Mouse (Mus musculus): ENCODE results near the gene Scube1. TPM values are rescaled to one million over a fixed set of nuclear protein-coding genes. Genes with fewer than 3 reads are reported as not detected.

The Scube1 gene
- polyA plus RNA-seq, 1 experiment = 1.3 TPM

DNA sequence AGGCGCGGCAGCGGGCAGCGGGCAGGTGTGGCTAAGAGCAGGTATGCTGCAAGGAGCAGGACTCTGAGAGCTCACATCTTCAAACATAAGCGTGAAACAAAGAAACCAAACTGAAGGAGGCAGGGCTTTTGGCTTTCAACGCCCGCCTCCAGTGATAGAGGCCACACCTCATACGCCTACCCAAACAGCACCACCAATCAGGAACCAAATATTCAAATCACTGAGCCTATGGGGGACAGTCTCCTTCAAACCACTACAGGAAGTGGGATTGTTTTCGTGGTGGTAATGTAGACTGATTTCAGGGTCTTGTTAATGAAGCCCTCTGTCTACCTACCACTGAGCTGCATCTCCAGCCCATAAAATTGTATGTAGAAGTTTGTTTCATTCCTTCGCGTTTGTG lies 155.1 kb downstream of the Scube1 start:
- no peak overlapping the region for H3K4me3 ChIP-seq (ENCODE audit: control insufficient read depth, insufficient read depth, low read length)
- DNase-seq = no peak
- WGBS = 67% methylated on average over 11 of the region's 11 CpGs
- no peaks in the 10 kb centered on the region for H3K27me3 ChIP-seq (ENCODE audit: control insufficient read depth, insufficient read depth, low read length)
- no peak for TF ChIP-seq CTCF (IDR thresholded peaks at IDR 0.05; ENCODE audit: borderline replicate concordance, control insufficient read depth, extremely low read depth, insufficient read depth, low read length, poor library complexity)
- no peak for TF ChIP-seq POLR2A (IDR thresholded peaks at IDR 0.05; ENCODE audit: control insufficient read depth, extremely low read depth, insufficient read depth, low read length, poor library complexity)
- peaks cover 8% of the 10 kb centered on the region for H3K4me1 ChIP-seq (replicated peaks; ENCODE audit: control insufficient read depth, insufficient read depth, low read length)
- H3K27ac ChIP-seq (ENCODE audit: control insufficient read depth, insufficient read depth, low read length) = no peak overlapping the region
- H3K36me3 ChIP-seq (ENCODE audit: control insufficient read depth, insufficient read depth, low read length) = peaks cover 25% of the 10 kb centered on the region

DNA sequence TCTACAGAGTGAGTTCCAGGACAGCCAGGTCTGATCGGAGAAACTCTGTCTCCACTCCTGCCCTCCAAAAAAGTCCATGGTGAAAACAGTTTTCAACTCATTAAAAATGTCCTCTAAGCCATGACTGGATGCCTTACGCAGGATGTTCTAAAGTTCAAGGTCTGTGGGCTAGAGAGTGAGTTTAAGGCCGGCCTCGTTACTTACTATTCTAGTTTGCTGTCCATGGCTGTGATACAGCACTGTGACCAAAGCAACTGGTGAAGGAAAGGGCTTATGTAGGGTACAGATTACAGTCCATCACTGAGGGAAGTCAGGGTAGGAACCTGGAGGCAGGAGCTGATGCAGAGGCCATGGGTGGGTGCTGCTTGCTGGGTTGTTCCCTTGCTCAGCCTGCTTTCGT lies 156.3 kb downstream of the Scube1 start:
- H3K4me3 ChIP-seq (ENCODE audit: control insufficient read depth, insufficient read depth, low read length) = no peak overlapping the region
- 97% methylated on average over 5 of the region's 5 CpGs for WGBS
- H3K4me1 ChIP-seq (replicated peaks; ENCODE audit: control insufficient read depth, insufficient read depth, low read length) = peaks cover 15% of the 10 kb centered on the region
- H3K27me3 ChIP-seq (ENCODE audit: control insufficient read depth, insufficient read depth, low read length) = no peaks in the 10 kb centered on the region
- no peak overlapping the region for H3K27ac ChIP-seq (ENCODE audit: control insufficient read depth, insufficient read depth, low read length)
- H3K36me3 ChIP-seq (ENCODE audit: control insufficient read depth, insufficient read depth, low read length) = peaks cover 15% of the 10 kb centered on the region
- TF ChIP-seq CTCF (IDR thresholded peaks at IDR 0.05; ENCODE audit: borderline replicate concordance, control insufficient read depth, extremely low read depth, insufficient read depth, low read length, poor library complexity) (no peak), POLR2A (IDR thresholded peaks at IDR 0.05; ENCODE audit: control insufficient read depth, extremely low read depth, insufficient read depth, low read length, poor library complexity) (no peak)
- DNase-seq = no peak

DNA sequence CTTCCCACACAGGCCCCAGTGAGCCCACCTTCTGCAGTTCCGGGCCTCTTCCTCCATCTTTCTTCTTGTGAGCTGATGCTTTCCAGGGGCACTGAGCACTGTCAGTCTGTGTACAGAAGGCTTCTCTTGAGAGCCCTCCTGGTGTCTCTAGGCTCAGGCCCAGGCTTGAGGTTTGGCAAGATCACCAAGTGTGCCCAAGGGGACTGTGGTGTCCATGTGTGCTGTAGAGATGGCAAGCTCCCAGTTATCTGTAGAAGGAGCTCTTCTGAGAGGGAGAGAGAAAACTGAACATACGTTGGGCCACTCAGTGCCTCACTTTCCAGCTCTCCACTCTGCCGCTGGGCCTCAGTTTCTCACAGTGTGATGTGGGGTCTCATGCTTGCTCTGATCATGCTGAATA lies 157.1 kb downstream of the Scube1 start:
- Histone ChIP-seq H3K27ac (ENCODE audit: control insufficient read depth, insufficient read depth, low read length) (no peak overlapping the region), H3K36me3 (ENCODE audit: control insufficient read depth, insufficient read depth, low read length) (peaks cover 13% of the 10 kb centered on the region), H3K4me3 (ENCODE audit: control insufficient read depth, insufficient read depth, low read length) (no peak overlapping the region), H3K4me1 (replicated peaks; ENCODE audit: control insufficient read depth, insufficient read depth, low read length) (peaks cover 15% of the 10 kb centered on the region), H3K27me3 (ENCODE audit: control insufficient read depth, insufficient read depth, low read length) (no peaks in the 10 kb centered on the region)
- 97% methylated on average over 3 of the region's 3 CpGs for WGBS
- DNase-seq = no peak
- TF ChIP-seq CTCF (IDR thresholded peaks at IDR 0.05; ENCODE audit: borderline replicate concordance, control insufficient read depth, extremely low read depth, insufficient read depth, low read length, poor library complexity) (no peak), POLR2A (IDR thresholded peaks at IDR 0.05; ENCODE audit: control insufficient read depth, extremely low read depth, insufficient read depth, low read length, poor library complexity) (no peak)

DNA sequence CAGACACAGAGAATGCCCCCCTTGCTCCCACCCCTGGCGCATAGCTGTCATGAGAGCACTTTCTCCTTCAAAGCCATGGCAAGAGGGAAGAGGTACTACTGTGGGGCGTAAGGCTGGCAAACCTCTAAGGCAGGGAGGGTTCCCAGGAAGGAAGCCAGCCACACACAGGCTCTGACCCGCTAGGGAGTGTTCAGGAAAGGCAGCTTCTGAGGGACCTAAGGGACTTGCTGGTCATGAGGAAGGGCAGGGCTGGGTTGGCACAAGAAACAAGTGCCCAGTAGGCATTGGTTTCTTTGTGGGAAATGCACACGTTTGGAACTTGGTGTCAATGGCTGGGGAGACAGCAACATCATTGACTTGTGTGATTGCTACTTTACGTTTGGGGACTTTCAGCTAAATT lies 158.8 kb downstream of the Scube1 start:
- peaks cover 21% of the 10 kb centered on the region for H3K4me1 ChIP-seq (replicated peaks; ENCODE audit: control insufficient read depth, insufficient read depth, low read length)
- H3K27ac ChIP-seq (ENCODE audit: control insufficient read depth, insufficient read depth, low read length) = no peak overlapping the region
- H3K27me3 ChIP-seq (ENCODE audit: control insufficient read depth, insufficient read depth, low read length) = no peaks in the 10 kb centered on the region
- 86% methylated on average over 5 of the region's 5 CpGs for WGBS
- H3K36me3 ChIP-seq (ENCODE audit: control insufficient read depth, insufficient read depth, low read length) = no peaks in the 10 kb centered on the region
- H3K4me3 ChIP-seq (ENCODE audit: control insufficient read depth, insufficient read depth, low read length) = no peak overlapping the region
- TF ChIP-seq POLR2A (IDR thresholded peaks at IDR 0.05; ENCODE audit: control insufficient read depth, extremely low read depth, insufficient read depth, low read length, poor library complexity) (no peak), CTCF (IDR thresholded peaks at IDR 0.05; ENCODE audit: borderline replicate concordance, control insufficient read depth, extremely low read depth, insufficient read depth, low read length, poor library complexity) (no peak)
- DNase-seq = no peak

DNA sequence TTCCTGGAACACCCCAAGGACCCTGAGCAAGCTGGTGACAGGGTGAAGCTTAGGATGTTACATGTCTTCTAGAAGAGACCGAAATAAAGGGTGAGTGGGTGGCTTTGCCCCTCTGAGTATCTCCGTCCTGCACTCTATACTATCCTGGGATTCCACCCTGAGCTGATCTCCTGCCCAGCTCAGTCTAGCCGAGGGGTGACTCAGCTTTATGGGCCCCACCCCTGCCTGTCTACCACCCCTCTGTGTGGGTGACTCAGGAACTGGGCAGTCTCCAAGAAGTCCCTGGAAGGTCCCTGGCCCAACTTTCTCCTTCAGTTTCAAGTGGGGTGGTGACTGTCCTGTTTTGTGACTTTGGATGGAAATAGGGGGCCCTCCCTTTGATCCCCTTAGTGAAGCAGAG lies 159.4 kb downstream of the Scube1 start:
- no peak for DNase-seq
- Histone ChIP-seq H3K4me1 (replicated peaks; ENCODE audit: control insufficient read depth, insufficient read depth, low read length) (peaks cover 21% of the 10 kb centered on the region), H3K27ac (ENCODE audit: control insufficient read depth, insufficient read depth, low read length) (no peak overlapping the region), H3K4me3 (ENCODE audit: control insufficient read depth, insufficient read depth, low read length) (no peak overlapping the region), H3K36me3 (ENCODE audit: control insufficient read depth, insufficient read depth, low read length) (no peaks in the 10 kb centered on the region), H3K27me3 (ENCODE audit: control insufficient read depth, insufficient read depth, low read length) (no peaks in the 10 kb centered on the region)
- no peak for TF ChIP-seq POLR2A (IDR thresholded peaks at IDR 0.05; ENCODE audit: control insufficient read depth, extremely low read depth, insufficient read depth, low read length, poor library complexity)
- no peak for TF ChIP-seq CTCF (IDR thresholded peaks at IDR 0.05; ENCODE audit: borderline replicate concordance, control insufficient read depth, extremely low read depth, insufficient read depth, low read length, poor library complexity)
- 80% methylated on average over 3 of the region's 3 CpGs for WGBS

DNA sequence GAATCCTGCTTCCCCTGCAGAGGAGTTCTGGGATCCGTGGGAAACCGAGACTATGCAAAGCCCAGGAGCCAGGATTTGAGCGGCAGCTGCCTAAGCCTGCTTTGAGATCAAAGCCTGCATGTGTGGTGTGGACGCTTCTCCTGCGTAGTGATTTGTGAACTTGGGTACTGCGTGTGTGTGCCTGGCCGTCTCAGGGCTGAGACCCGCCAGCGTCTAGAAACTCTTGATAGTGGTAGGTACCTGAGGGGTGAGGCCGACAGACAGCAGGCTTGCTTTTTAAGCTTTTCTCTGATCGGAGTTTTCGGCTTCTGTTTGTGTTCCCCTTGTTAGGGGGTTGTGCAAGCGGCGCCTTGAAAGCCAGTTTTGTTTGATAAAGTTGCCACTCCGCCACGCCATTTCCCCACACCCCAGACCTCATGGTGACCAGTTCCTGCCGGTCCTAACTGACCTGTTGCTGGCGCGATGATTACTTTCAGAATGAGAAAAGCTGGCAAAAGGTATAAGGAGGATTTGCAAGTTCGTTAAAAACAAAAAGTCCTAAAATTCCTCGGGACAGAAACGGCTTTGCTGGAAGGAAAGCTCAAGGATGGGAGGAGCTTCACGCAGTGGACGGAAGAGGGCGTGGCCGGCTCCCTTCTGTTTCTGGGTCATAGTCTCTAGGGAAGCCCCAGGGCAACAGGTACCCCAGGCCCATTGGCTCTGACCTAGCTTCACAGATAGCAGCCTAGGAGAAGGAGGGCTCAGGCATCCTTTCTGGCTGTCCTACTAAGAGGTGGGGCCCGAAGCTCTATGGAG lies 160.8 kb downstream of the Scube1 start:
- no peaks in the 10 kb centered on the region for H3K36me3 ChIP-seq (ENCODE audit: control insufficient read depth, insufficient read depth, low read length)
- 2% methylated on average over 27 of the region's 27 CpGs for WGBS
- TF ChIP-seq POLR2A (IDR thresholded peaks at IDR 0.05; ENCODE audit: control insufficient read depth, extremely low read depth, insufficient read depth, low read length, poor library complexity) (peak; percentile 32; the same call in 1 of the 2 replicates), CTCF (IDR thresholded peaks at IDR 0.05; ENCODE audit: borderline replicate concordance, control insufficient read depth, extremely low read depth, insufficient read depth, low read length, poor library complexity) (no peak)
- no peaks in the 10 kb centered on the region for H3K27me3 ChIP-seq (ENCODE audit: control insufficient read depth, insufficient read depth, low read length)
- H3K4me1 ChIP-seq (replicated peaks; ENCODE audit: control insufficient read depth, insufficient read depth, low read length) = peaks cover 21% of the 10 kb centered on the region
- peak; percentile 60 for DNase-seq
- peak overlapping the region; percentile 86 for H3K27ac ChIP-seq (ENCODE audit: control insufficient read depth, insufficient read depth, low read length)
- H3K4me3 ChIP-seq (ENCODE audit: control insufficient read depth, insufficient read depth, low read length) = peak overlapping the region; percentile 93

Measured in thymus, adult 2 months (tissue).